32 mouse cellular contexts compared by ENCODE assay signal in genomic region chr4:121057032-121057431, GRCm38 (mm10). TPM values are rescaled to one million over a fixed set of nuclear protein-coding genes. Genes with fewer than 3 reads are reported as not detected.
DNase-seq lines count a peak whose midpoint lies in the region; ATAC-seq and TF ChIP-seq lines count a peak whose summit lies in the region.
"Had no signal": no experiment of that assay in that cellular context is flagged by ENCODE, and none has a peak within 500 bp of the region (broad histone marks: within the 10 kb centered on the region; RNA-seq: fewer than 3 reads in every experiment).

No protein-coding gene starts in this region.

- peak; percentile 64; the same call in 1 of the 2 replicates for ATAC-seq in forebrain, embryonic 14.5 days
- ATAC-seq in forebrain, embryonic 11.5 days (replicated peaks; ENCODE audit: low FRiP score) = no peak
- peak; percentile 42 for ATAC-seq in forebrain, postnatal 0 days
- ATAC-seq: hindbrain, postnatal 0 days; inflammation-experienced regulatory T-cells, adult 6 months; Patski had no signal

- H3K9me3 ChIP-seq in forebrain, embryonic 14.5 days (replicated peaks; ENCODE audit: control insufficient read depth, low read length) = no peaks in the 10 kb centered on the region
- H3K9me3 ChIP-seq in forebrain, embryonic 11.5 days (ENCODE audit: control insufficient read depth, low read length) = no peaks in the 10 kb centered on the region
- no peaks in the 10 kb centered on the region for H3K9me3 ChIP-seq in forebrain, postnatal 0 days (ENCODE audit: low read length)
- H3K9me3 ChIP-seq: embryonic facial prominence, embryonic 12.5 days; embryonic facial prominence, embryonic 15.5 days; G1E; heart, embryonic 10.5 days; heart, embryonic 13.5 days had no signal

- TF ChIP-seq CTCF in brain, embryonic 14.5 days (IDR thresholded peaks at IDR 0.05; ENCODE audit: borderline replicate concordance, extremely low read depth, insufficient read depth, insufficient read length) = no peak
- TF ChIP-seq CTCF in forebrain, postnatal 0 days (IDR thresholded peaks at IDR 0.05; ENCODE audit: low read depth) = no peak
- TF ChIP-seq CTCF in thymus, adult 2 months (IDR thresholded peaks at IDR 0.05; ENCODE audit: borderline replicate concordance, control insufficient read depth, extremely low read depth, insufficient read depth, low read length, poor library complexity) = no peak

- WGBS in forebrain, embryonic 14.5 days = 64% methylated on average over 2 of the region's 2 CpGs
- WGBS in forebrain, embryonic 11.5 days = 76% methylated on average over 2 of the region's 2 CpGs
- whole genome bisulfite sequencing in forebrain, postnatal 0 days = 58% methylated on average over 2 of the region's 2 CpGs
- WGBS in thymus, adult 2 months = 92% methylated on average over 2 of the region's 2 CpGs

- TF ChIP-seq POLR2A in brain, embryonic 14.5 days (IDR thresholded peaks at IDR 0.05; ENCODE audit: borderline replicate concordance, extremely low read depth, insufficient read depth, insufficient read length, poor library complexity, severe bottlenecking) = no peak
- no peak for TF ChIP-seq POLR2A in thymus, adult 2 months (IDR thresholded peaks at IDR 0.05; ENCODE audit: control insufficient read depth, extremely low read depth, insufficient read depth, low read length, poor library complexity)

- H3K27me3 ChIP-seq in forebrain, embryonic 14.5 days (replicated peaks; ENCODE audit: control insufficient read depth, insufficient read depth, low read length) = no peaks in the 10 kb centered on the region
- H3K27me3 ChIP-seq in forebrain, embryonic 11.5 days (ENCODE audit: control insufficient read depth, insufficient read depth, low read length) = peaks cover 2% of the 10 kb centered on the region
- no peaks in the 10 kb centered on the region for H3K27me3 ChIP-seq in forebrain, postnatal 0 days (ENCODE audit: insufficient read depth, low read length)
- H3K27me3 ChIP-seq in thymus, adult 2 months (ENCODE audit: control insufficient read depth, insufficient read depth, low read length) = no peaks in the 10 kb centered on the region
- H3K27me3 ChIP-seq: CH12.LX; embryonic facial prominence, embryonic 15.5 days; Patski had no signal

- H3K4me2 ChIP-seq in forebrain, embryonic 14.5 days (ENCODE audit: low read length) = no peak overlapping the region
- no peak overlapping the region for H3K4me2 ChIP-seq in forebrain, embryonic 11.5 days (ENCODE audit: low read depth, low read length, severe bottlenecking)
- H3K4me2 ChIP-seq in forebrain, postnatal 0 days (ENCODE audit: low read depth) = no peak overlapping the region
- H3K4me2 ChIP-seq: embryonic facial prominence, embryonic 12.5 days; embryonic facial prominence, embryonic 15.5 days; heart, embryonic 13.5 days; hindbrain, embryonic 14.5 days had no signal

- no peak overlapping the region for H3K27ac ChIP-seq in forebrain, embryonic 14.5 days (ENCODE audit: low read depth, low read length)
- no peak overlapping the region for H3K27ac ChIP-seq in forebrain, embryonic 11.5 days (ENCODE audit: low read depth, low read length)
- no peak overlapping the region for H3K27ac ChIP-seq in forebrain, postnatal 0 days (ENCODE audit: low read depth, low read length)
- no peak overlapping the region for H3K27ac ChIP-seq in thymus, adult 2 months (ENCODE audit: control insufficient read depth, insufficient read depth, low read length)
- H3K27ac ChIP-seq: embryonic facial prominence, embryonic 12.5 days; embryonic facial prominence, embryonic 15.5 days; heart, adult 2 months; heart, embryonic 10.5 days; heart, embryonic 13.5 days; hindbrain, embryonic 14.5 days; hindbrain, postnatal 0 days had no signal

- no peak overlapping the region for H3K4me3 ChIP-seq in forebrain, embryonic 14.5 days (ENCODE audit: low read depth, low read length)
- no peak overlapping the region for H3K4me3 ChIP-seq in forebrain, embryonic 11.5 days (ENCODE audit: low read depth, low read length)
- no peak overlapping the region for H3K4me3 ChIP-seq in forebrain, postnatal 0 days (ENCODE audit: low read depth, low read length)
- no peak overlapping the region for H3K4me3 ChIP-seq in thymus, adult 2 months (ENCODE audit: control insufficient read depth, insufficient read depth, low read length)
- H3K4me3 ChIP-seq: embryonic facial prominence, embryonic 12.5 days; embryonic facial prominence, embryonic 15.5 days; heart, adult 2 months; heart, embryonic 10.5 days; heart, embryonic 13.5 days had no signal

- H3K9ac ChIP-seq in forebrain, embryonic 14.5 days (ENCODE audit: low read length) = no peak overlapping the region
- no peak overlapping the region for H3K9ac ChIP-seq in forebrain, embryonic 11.5 days (ENCODE audit: low read length)
- H3K9ac ChIP-seq in forebrain, postnatal 0 days = no peak overlapping the region
- H3K9ac ChIP-seq: embryonic facial prominence, embryonic 12.5 days; embryonic facial prominence, embryonic 15.5 days; heart, embryonic 13.5 days; hindbrain, embryonic 14.5 days had no signal

- H3K36me3 ChIP-seq in forebrain, embryonic 14.5 days (ENCODE audit: control insufficient read depth, insufficient read depth, low read length) = peaks cover 27% of the 10 kb centered on the region
- H3K36me3 ChIP-seq in forebrain, embryonic 11.5 days (ENCODE audit: control insufficient read depth, insufficient read depth, low read length) = no peaks in the 10 kb centered on the region; the same call in 1 of the 2 replicates
- H3K36me3 ChIP-seq in forebrain, postnatal 0 days (ENCODE audit: insufficient read depth) = peaks cover 24% of the 10 kb centered on the region
- H3K36me3 ChIP-seq in thymus, adult 2 months (ENCODE audit: control insufficient read depth, insufficient read depth, low read length) = peaks cover 14% of the 10 kb centered on the region

- H3K4me1 ChIP-seq in forebrain, embryonic 14.5 days (ENCODE audit: control insufficient read depth, insufficient read depth, low read length) = 0 out of 2 replicates have a peak, but pooled peaks cover 2% of the 10 kb centered on the region
- H3K4me1 ChIP-seq in forebrain, embryonic 11.5 days (replicated peaks; ENCODE audit: control insufficient read depth, insufficient read depth, low read length) = peaks cover 2% of the 10 kb centered on the region; the same call in 1 of the 2 replicates
- no peaks in the 10 kb centered on the region for H3K4me1 ChIP-seq in forebrain, postnatal 0 days (ENCODE audit: insufficient read depth)
- H3K4me1 ChIP-seq in thymus, adult 2 months (replicated peaks; ENCODE audit: control insufficient read depth, insufficient read depth, low read length) = no peaks in the 10 kb centered on the region
- H3K4me1 ChIP-seq: embryonic facial prominence, embryonic 12.5 days had no signal

- peak; percentile 38 for DNase-seq in forebrain, embryonic 14.5 days (ENCODE audit: low spot score)
- no peak for DNase-seq in forebrain, embryonic 11.5 days (ENCODE audit: low spot score)
- peak; percentile 42 to 45 for DNase-seq in layer of hippocampus, postnatal 10 days (ENCODE audit: low spot score in 2 of 2)
- DNase-seq in layer of hippocampus, adult 9-10 months (ENCODE audit: low spot score) = no peak
- peak; percentile 49 for DNase-seq in brain, embryonic 14.5 days (ENCODE audit: low read depth)
- DNase-seq in forebrain, postnatal 0 days = no peak
- DNase-seq in thymus, adult 2 months = no peak
- DNase-seq: adrenal gland, postnatal 10 days; cerebellum, adult 11 months; cerebellum, adult 9-11 months; gastrocnemius, postnatal 36 days; heart, adult 2 months had no signal

RNA-seq across cellular contexts. Expression of gene Col9a2, which starts 17.8 kb away (rescaled TPM):
- 2.2 and 3.8 TPM in 2 replicates for polyA plus RNA-seq in forebrain, embryonic 14.5 days (2014; fragmentation: Nextera tagmentation; extraction: Ambion mirVana)
- polyA plus RNA-seq in forebrain, embryonic 11.5 days (2014; fragmentation: Nextera tagmentation; extraction: Ambion mirVana) = 3.4 and 3.5 TPM in 2 replicates
- total RNA-seq in layer of hippocampus, postnatal 10 days (2021) = 10 to 100 TPM in 1 of 2 experiments, 1 to 10 TPM in 1; 8.7 to 11.4 TPM
- polyA plus RNA-seq in brain, embryonic 14.5 days (2012; rRNA removed) = 11.0 and 17.5 TPM in 2 replicates
- total RNA-seq in forebrain, postnatal 0 days (2014; rRNA removed) = 28.1 and 29.8 TPM in 2 replicates
- 8.2 and 9.1 TPM in 2 replicates for polyA plus RNA-seq in forebrain, postnatal 0 days (2015; fragmentation: Nextera tagmentation; extraction: Ambion mirVana)
- polyA plus RNA-seq in thymus, adult 2 months (2012; rRNA removed) = 0.20 and 0.38 TPM in 2 replicates
- total RNA-seq: CH12.LX; common myeloid progenitor, adult 5-6 weeks; G1E; granulocyte monocyte progenitor cell, adult 5-6 weeks; heart, adult 2 months had no signal
- polyA plus RNA-seq: G1E; inflammation-experienced regulatory T-cells, adult 6 months had no signal

RNA-seq across cellular contexts. Expression of gene Smap2, which starts 40.0 kb away (rescaled TPM):
- 35.3 and 40.9 TPM in 2 replicates for polyA plus RNA-seq in forebrain, embryonic 14.5 days (2014; fragmentation: Nextera tagmentation; extraction: Ambion mirVana)
- 17.1 and 18.9 TPM in 2 replicates for polyA plus RNA-seq in forebrain, embryonic 11.5 days (2014; fragmentation: Nextera tagmentation; extraction: Ambion mirVana)
- 100 to 1,000 TPM; 123 to 131 TPM for total RNA-seq in layer of hippocampus, postnatal 10 days (2021)
- polyA plus RNA-seq in brain, embryonic 14.5 days (2012; rRNA removed) = 34.4 and 59.8 TPM in 2 replicates
- total RNA-seq in forebrain, postnatal 0 days (2014; rRNA removed) = 86.8 and 92.0 TPM in 2 replicates
- polyA plus RNA-seq in forebrain, postnatal 0 days (2015; fragmentation: Nextera tagmentation; extraction: Ambion mirVana) = 41.3 and 49.7 TPM in 2 replicates
- polyA plus RNA-seq in thymus, adult 2 months (2012; rRNA removed) = 87.4 and 88.9 TPM in 2 replicates

RNA-seq across cellular contexts. Expression of gene Zmpste24, which starts 41.0 kb away (rescaled TPM):
- 22.3 and 26.3 TPM in 2 replicates for polyA plus RNA-seq in forebrain, embryonic 14.5 days (2014; fragmentation: Nextera tagmentation; extraction: Ambion mirVana)
- 25.5 TPM in 2 replicates for polyA plus RNA-seq in forebrain, embryonic 11.5 days (2014; fragmentation: Nextera tagmentation; extraction: Ambion mirVana)
- 10 to 100 TPM; 23.3 to 24.4 TPM for total RNA-seq in layer of hippocampus, postnatal 10 days (2021)
- polyA plus RNA-seq in brain, embryonic 14.5 days (2012; rRNA removed) = 17.5 and 19.4 TPM in 2 replicates
- 14.2 and 20.5 TPM in 2 replicates for total RNA-seq in forebrain, postnatal 0 days (2014; rRNA removed)
- 13.0 and 16.1 TPM in 2 replicates for polyA plus RNA-seq in forebrain, postnatal 0 days (2015; fragmentation: Nextera tagmentation; extraction: Ambion mirVana)
- 22.0 and 26.4 TPM in 2 replicates for polyA plus RNA-seq in thymus, adult 2 months (2012; rRNA removed)

RNA-seq across cellular contexts. Expression of gene Tmco2, which starts 52.0 kb away (rescaled TPM):
- polyA plus RNA-seq in forebrain, embryonic 14.5 days (2014; fragmentation: Nextera tagmentation; extraction: Ambion mirVana) = not detected in 2 replicates
- not detected in 2 replicates for polyA plus RNA-seq in forebrain, embryonic 11.5 days (2014; fragmentation: Nextera tagmentation; extraction: Ambion mirVana)
- not detected for total RNA-seq in layer of hippocampus, postnatal 10 days (2021)
- polyA plus RNA-seq in brain, embryonic 14.5 days (2012; rRNA removed) = not detected in 2 replicates
- total RNA-seq in forebrain, postnatal 0 days (2014; rRNA removed) = not detected in 2 replicates
- polyA plus RNA-seq in forebrain, postnatal 0 days (2015; fragmentation: Nextera tagmentation; extraction: Ambion mirVana) = not detected in 2 replicates
- not detected in 2 replicates for polyA plus RNA-seq in thymus, adult 2 months (2012; rRNA removed)
- total RNA-seq: adrenal gland, adult 18-20 months; adrenal gland, postnatal 10 days; adrenal gland, postnatal 36 days; CH12.LX; common myeloid progenitor, adult 5-6 weeks; gastrocnemius, adult 18-20 months; gastrocnemius, postnatal 10 days; gastrocnemius, postnatal 36 days; granulocyte monocyte progenitor cell, adult 5-6 weeks; heart, adult 2 months; heart, postnatal 14 days; heart, postnatal 4 days; hindbrain, postnatal 0 days had no signal
- polyA plus RNA-seq: embryonic facial prominence, embryonic 12.5 days; embryonic facial prominence, embryonic 15.5 days; G1E; heart, embryonic 10.5 days; heart, embryonic 13.5 days; heart, embryonic 16.5 days; hindbrain, embryonic 11.5 days; hindbrain, embryonic 14.5 days; inflammation-experienced regulatory T-cells, adult 6 months; Patski had no signal

Comparison
In these comparisons a context has a peak if more than half of its experiments do, and no peak if none do; other contexts are left out.
1. DNase-seq: peak in forebrain, embryonic 14.5 days (single experiment), layer of hippocampus, postnatal 10 days (2 of 2) and brain, embryonic 14.5 days (single experiment); none in forebrain, embryonic 11.5 days (single experiment), layer of hippocampus, adult 9-10 months (single experiment), forebrain, postnatal 0 days (single experiment) and thymus, adult 2 months (single experiment).